Mouse (Mus musculus) liver, embryonic 13.5 days (tissue): ENCODE measurements around the gene Selenbp1. TPM values are rescaled to one million over a fixed set of nuclear protein-coding genes. Genes with fewer than 3 reads are reported as not detected.
A peak's percentile ranks its signal among the peaks of the same experiment; 100 is the strongest.
"Not testable (repeated sequence)": the region's sequence is repeated elsewhere in the genome, so short reads cannot be mapped to it uniquely, and the experiment has no call there.

Source experiments
- ATAC-seq: fragments of 200-750 bp; cut with Nextera tagmentation; 2 replicates; pipeline ENCODE4 v1.8.0; 2017; ENCODE audit warnings: low read depth, mild to moderate bottlenecking, moderate number of reproducible peaks, moderate library complexity
- DNase-seq: peaks from one replicate; pipeline ENCODE4 v3.0.0; 2022
- H3K27ac ChIP-seq: fragments of 300-500 bp; sonication (generic); 2 replicates; pipeline ENCODE4 v1.5.1; 2015; ENCODE audit warnings: moderate library complexity, mild to moderate bottlenecking, inconsistent platforms
- H3K27me3 ChIP-seq: fragments of 300-500 bp; sonication (generic); 2 replicates; pipeline ENCODE4 v1.6.1; 2015; ENCODE audit warnings: mild to moderate bottlenecking, inconsistent platforms
- H3K36me3 ChIP-seq: fragments of 300-500 bp; sonication (generic); 2 replicates; pipeline ENCODE4 v1.6.1; 2015; ENCODE audit warnings: mild to moderate bottlenecking, inconsistent platforms
- H3K4me1 ChIP-seq: fragments of 300-500 bp; sonication (generic); replicated peaks from 2 replicates; pipeline ENCODE4 v1.6.1; 2015; ENCODE audit warnings: inconsistent platforms
- H3K4me2 ChIP-seq: fragments of 300-500 bp; sonication (generic); 2 replicates; pipeline ENCODE4 v1.6.1; 2015; ENCODE audit warnings: inconsistent platforms, mild to moderate bottlenecking, moderate library complexity
- H3K4me3 ChIP-seq: fragments of 300-500 bp; sonication (generic); replicated peaks from 2 replicates; pipeline ENCODE4 v1.5.1; 2015; ENCODE audit warnings: mild to moderate bottlenecking, inconsistent platforms
- H3K9ac ChIP-seq: fragments of 300-500 bp; sonication (generic); 2 replicates; pipeline ENCODE4 v1.6.1; 2015; ENCODE audit warnings: mild to moderate bottlenecking, inconsistent platforms
- H3K9me3 ChIP-seq: fragments of 300-500 bp; sonication (generic); replicated peaks from 2 replicates; pipeline ENCODE4 v1.6.1; 2016; ENCODE audit warnings: inconsistent platforms
- WGBS: fragments of 180-500 bp; shearing (Covaris S2); methylation state at CpG from one replicate; pipeline ENCODE4 v1.1.7; 2015; ENCODE audit not compliant: insufficient replicate concordance; 5-methylcytosine and 5-hydroxymethylcytosine counted together
- polyA plus RNA-seq: library from polyadenylated mRNA; unstranded; fragments of >200 nt; fragmentation: Nextera tagmentation; extraction: Ambion mirVana; gene quantifications from 2 replicates; pipeline ENCODE4 v1.2.1, GENCODE M21; 2015

Gene Selenbp1
- polyA plus RNA-seq, 1 experiment from 2014 or later = 58.0 TPM

DNA sequence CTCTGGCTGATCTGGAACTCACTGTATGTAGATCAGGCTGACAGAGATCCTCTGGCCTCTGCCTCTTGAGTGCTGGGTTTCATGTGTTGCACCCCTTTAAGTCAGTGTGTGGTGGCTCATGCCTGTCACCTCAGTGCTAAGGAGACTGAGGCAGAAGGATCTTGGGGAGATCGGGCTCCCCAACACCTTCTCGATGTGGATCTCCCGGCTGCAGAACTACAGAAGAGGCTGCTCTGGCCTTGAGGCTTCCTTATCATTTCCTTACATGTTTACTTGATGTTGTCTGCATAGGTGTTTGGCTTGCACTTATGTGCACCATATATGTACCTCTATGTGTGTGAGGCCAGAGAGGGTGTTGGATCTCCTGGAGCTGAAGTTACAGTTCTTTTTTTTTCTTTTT is 1.7 kb downstream of the Selenbp1 start:
- H3K4me1 ChIP-seq = peaks cover 63% of the 10 kb centered on the region
- peak overlapping the region; percentile 55; the same call in 1 of the 2 replicates for H3K27ac ChIP-seq
- not testable (repeated sequence) for H3K9me3 ChIP-seq, H3K9ac ChIP-seq, H3K27me3 ChIP-seq, DNase-seq, H3K4me3 ChIP-seq
- WGBS = 12% methylated on average over 3 of the region's 3 CpGs
- H3K36me3 ChIP-seq = 0 out of 2 replicates have a peak, but pooled peaks cover 11% of the 10 kb centered on the region
- peak overlapping the region; percentile 33 for H3K4me2 ChIP-seq
- 0 out of 2 replicates have a peak, but pooled peaks have one; percentile 2 for ATAC-seq

DNA sequence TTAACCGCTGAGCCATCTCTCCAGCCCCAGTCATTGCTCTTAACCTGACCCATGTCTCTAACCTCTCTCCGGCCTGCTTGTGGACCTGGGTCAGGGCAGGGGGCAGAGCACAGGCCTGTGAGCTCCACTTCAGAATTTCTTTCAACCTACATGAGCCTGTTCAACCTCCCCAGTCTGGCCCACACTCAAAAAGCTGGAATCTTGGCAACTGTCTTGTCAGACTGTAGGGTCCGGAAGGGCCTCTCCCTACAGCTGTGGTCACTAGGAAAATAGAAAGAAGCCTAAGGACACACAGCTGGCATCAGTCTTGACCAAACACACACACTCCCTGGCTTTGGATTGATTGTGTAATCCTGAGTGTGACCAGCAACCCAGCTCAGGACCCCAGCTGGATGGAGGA is 2.5 kb downstream of the Selenbp1 start:
- 79% methylated on average over 3 of the region's 3 CpGs for WGBS
- H3K36me3 ChIP-seq = 0 out of 2 replicates have a peak, but pooled peaks cover 11% of the 10 kb centered on the region
- not testable (repeated sequence) for ATAC-seq, H3K27me3 ChIP-seq, H3K9ac ChIP-seq, H3K4me3 ChIP-seq, DNase-seq, H3K9me3 ChIP-seq
- peak overlapping the region; percentile 33 for H3K4me2 ChIP-seq
- H3K27ac ChIP-seq = peak overlapping the region; percentile 29; the same call in 1 of the 2 replicates
- peaks cover 59% of the 10 kb centered on the region for H3K4me1 ChIP-seq

GRCm38 (mm10) chr3:94936147-94936546 is 3.3 kb downstream of the Selenbp1 start:
- peak overlapping the region; percentile 33; the same call in 1 of the 2 replicates for H3K4me2 ChIP-seq
- H3K36me3 ChIP-seq = 0 out of 2 replicates have a peak, but pooled peaks cover 11% of the 10 kb centered on the region
- not testable (repeated sequence) for DNase-seq, H3K9me3 ChIP-seq, H3K9ac ChIP-seq, H3K4me3 ChIP-seq, H3K27me3 ChIP-seq
- 0 out of 2 replicates have a peak, but pooled peaks have one; percentile 15 for ATAC-seq
- H3K4me1 ChIP-seq = peaks cover 51% of the 10 kb centered on the region
- 40% methylated on average over 5 of the region's 5 CpGs for WGBS
- H3K27ac ChIP-seq = peak overlapping the region; percentile 29

DNA sequence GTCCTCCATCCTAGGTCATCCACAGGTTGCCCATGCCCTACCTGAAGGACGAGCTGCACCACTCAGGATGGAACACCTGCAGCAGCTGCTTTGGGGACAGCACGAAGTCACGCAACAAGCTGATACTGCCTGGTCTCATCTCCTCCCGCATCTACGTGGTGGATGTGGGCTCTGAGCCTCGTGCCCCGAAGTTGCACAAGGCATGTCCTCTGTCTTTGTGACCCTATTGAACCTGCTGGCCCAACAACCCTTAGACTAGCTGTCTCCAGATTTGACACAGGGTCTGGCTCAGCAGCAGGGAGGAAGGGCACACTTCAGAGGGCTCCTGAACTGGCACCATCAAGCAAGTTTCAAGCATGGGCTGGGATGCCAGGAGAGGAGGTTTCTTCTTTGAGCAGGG is 4.3 kb downstream of the Selenbp1 start:
- H3K4me2 ChIP-seq, H3K9me3 ChIP-seq, DNase-seq, H3K9ac ChIP-seq, ATAC-seq, H3K27me3 ChIP-seq, H3K4me3 ChIP-seq, H3K27ac ChIP-seq: not testable (repeated sequence)
- 0 out of 2 replicates have a peak, but pooled peaks cover 11% of the 10 kb centered on the region for H3K36me3 ChIP-seq
- 84% methylated on average over 7 of the region's 7 CpGs for WGBS
- peaks cover 47% of the 10 kb centered on the region for H3K4me1 ChIP-seq

DNA sequence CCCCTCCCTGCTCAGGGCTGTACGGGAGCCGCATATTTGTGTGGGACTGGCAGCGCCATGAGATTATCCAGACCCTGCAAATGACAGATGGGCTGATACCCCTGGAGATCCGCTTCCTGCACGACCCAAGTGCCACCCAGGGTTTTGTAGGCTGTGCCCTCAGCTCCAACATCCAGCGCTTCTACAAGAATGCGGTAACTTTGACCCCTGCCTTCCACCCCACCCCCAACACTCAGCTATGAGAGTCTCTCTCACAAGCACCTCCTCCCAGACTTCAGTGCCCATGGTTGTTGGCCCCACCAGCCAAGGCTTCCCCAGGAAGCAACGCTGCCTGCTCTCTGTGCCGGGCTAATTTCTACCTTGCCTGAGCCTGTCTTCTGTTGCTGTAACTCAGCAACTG is 7.2 kb downstream of the Selenbp1 start:
- Histone ChIP-seq H3K4me1 (peaks cover 37% of the 10 kb centered on the region), H3K36me3 (0 out of 2 replicates have a peak, but pooled peaks cover 11% of the 10 kb centered on the region)
- not testable (repeated sequence) for H3K4me3 ChIP-seq, H3K9me3 ChIP-seq, H3K9ac ChIP-seq, H3K27me3 ChIP-seq, ATAC-seq, H3K4me2 ChIP-seq, H3K27ac ChIP-seq, DNase-seq
- WGBS = 57% methylated on average over 9 of the region's 9 CpGs

- Histone ChIP-seq H3K4me1 (peaks cover 25% of the 10 kb centered on the region), H3K4me2 (peak overlapping the region; percentile 52), H3K27ac (peak overlapping the region; percentile 88), H3K9ac (peak overlapping the region; percentile 50), H3K36me3 (0 out of 2 replicates have a peak, but pooled peaks cover 11% of the 10 kb centered on the region)
- DNase-seq = peak; percentile 86
- WGBS = 19% methylated on average over 9 of the region's 9 CpGs
- not testable (repeated sequence) for H3K9me3 ChIP-seq, H3K27me3 ChIP-seq, H3K4me3 ChIP-seq
- peak; percentile 95 for ATAC-seq
Observed at GRCm38 (mm10) chr3:94942211-94942967, 9.5 kb downstream of the Selenbp1 start.

GRCm38 (mm10) chr3:94943706-94944105 is 10.8 kb downstream of the Selenbp1 start:
- WGBS = 10% methylated on average over 4 of the region's 4 CpGs
- not testable (repeated sequence) for H3K36me3 ChIP-seq, H3K4me3 ChIP-seq, H3K27me3 ChIP-seq, H3K9me3 ChIP-seq, H3K4me2 ChIP-seq, H3K9ac ChIP-seq
- Histone ChIP-seq H3K4me1 (peaks cover 29% of the 10 kb centered on the region), H3K27ac (peak overlapping the region; percentile 88; the same call in 1 of the 2 replicates)
- DNase-seq (peak; percentile 52), ATAC-seq (peak; percentile 28; the same call in 1 of the 2 replicates)

DNA sequence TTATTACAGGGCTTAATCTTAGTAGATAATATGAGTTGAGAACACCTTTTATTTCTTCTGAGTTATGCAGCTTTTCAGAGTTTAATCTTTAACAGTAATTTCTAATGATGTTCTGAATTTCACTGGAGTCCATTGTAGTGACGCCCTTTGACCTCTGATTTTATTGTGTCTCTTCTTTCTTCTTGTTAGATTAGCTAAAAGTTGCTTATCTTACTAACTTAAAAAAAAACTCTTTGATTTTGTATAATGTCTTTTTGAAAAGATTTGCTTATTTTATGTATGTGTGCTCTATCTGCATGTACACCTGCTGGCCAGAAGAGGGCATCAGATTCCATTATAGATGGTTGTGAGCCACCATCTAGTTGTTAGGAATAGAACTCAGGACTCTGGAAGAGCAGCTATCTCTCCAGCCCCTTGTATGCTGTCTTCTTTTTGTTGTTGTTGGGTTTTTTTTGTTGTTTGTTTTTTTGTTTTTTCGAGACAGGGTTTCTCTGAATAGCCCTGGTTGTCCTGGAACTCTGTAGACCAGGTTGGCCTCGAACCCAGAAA is 15.3 kb downstream of the Selenbp1 start:
- no peak overlapping the region for H3K27ac ChIP-seq
- ATAC-seq = no peak
- no peak overlapping the region for H3K4me2 ChIP-seq
- no peak overlapping the region for H3K4me3 ChIP-seq
- no peaks in the 10 kb centered on the region for H3K36me3 ChIP-seq
- H3K9ac ChIP-seq = no peak overlapping the region
- H3K4me1 ChIP-seq = peaks cover 30% of the 10 kb centered on the region
- H3K27me3 ChIP-seq = no peaks in the 10 kb centered on the region
- no peak for DNase-seq
- WGBS = 54% methylated on average over 3 of the region's 3 CpGs
- no peaks in the 10 kb centered on the region for H3K9me3 ChIP-seq

DNA sequence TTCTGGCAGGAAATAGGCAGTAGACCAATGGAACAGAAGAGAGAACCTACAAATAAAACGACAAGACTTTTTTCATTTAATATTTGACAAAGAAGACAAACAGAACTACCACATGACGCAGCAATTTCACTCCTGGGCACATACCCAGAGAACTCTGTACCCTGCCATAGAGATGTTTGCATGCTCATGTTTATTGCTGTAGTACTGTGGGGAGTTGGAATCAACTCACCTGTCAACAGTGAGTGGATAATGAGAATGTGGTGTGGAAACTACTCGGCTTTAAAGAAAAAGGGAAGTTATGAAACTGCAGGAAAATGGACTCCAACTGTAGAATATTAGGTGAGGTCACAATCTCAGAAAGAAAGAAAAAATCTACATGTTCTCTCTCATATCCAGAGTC is 16.8 kb downstream of the Selenbp1 start:
- no peak for DNase-seq
- Histone ChIP-seq H3K27ac (no peak overlapping the region), H3K36me3 (no peaks in the 10 kb centered on the region), H3K4me3 (no peak overlapping the region), H3K4me1 (peaks cover 34% of the 10 kb centered on the region), H3K9ac (no peak overlapping the region), H3K4me2 (no peak overlapping the region), H3K27me3 (no peaks in the 10 kb centered on the region), H3K9me3 (no peaks in the 10 kb centered on the region)
- no peak for ATAC-seq
- 41% methylated on average over 3 of the region's 3 CpGs for WGBS

DNA sequence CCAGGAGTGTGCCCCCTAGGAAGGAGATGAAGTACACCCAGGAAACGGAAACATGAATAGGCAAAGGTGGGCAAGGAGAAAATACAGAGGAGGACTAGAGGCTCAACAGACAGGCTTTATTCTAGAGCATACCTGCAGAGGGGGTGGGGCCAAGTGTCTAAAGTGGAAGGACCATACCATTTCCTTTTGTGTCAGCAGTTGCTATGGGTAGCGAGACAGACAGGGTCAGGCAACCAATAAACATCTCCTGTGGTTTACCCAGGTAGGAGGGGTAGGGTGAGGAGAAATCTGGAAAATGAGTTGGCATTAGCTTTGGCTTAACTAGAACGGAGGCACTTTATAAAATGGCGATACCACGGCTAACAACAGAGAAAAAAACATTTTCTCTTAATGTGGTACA is 19.9 kb downstream of the Selenbp1 start:
- Histone ChIP-seq H3K4me2 (peak overlapping the region; percentile 96), H3K4me3 (peak overlapping the region; percentile 72), H3K9me3 (no peaks in the 10 kb centered on the region), H3K27ac (no peak overlapping the region), H3K36me3 (peaks cover 18% of the 10 kb centered on the region), H3K9ac (no peak overlapping the region), H3K4me1 (peaks cover 34% of the 10 kb centered on the region), H3K27me3 (no peaks in the 10 kb centered on the region)
- ATAC-seq (no peak), DNase-seq (no peak)
- 70% methylated on average over 5 of the region's 5 CpGs for WGBS

DNA sequence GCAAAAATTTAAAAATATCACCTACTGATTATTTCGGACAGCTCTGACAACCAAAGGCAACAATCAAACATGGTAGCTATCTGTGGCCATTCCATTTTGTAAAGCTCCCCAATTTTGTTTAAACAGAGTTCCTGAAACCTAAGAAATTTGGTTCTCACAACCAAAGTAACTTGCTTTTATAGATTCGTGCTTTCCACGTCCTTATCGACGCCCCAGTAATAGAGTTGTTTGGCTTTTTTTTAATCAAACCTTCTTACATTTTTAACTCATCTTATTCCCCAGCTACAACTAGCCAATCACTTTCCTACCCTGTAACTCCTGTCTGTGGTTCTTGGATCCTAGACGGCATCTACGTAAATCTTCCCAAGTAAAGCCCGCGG is 20.5 kb downstream of the Selenbp1 start:
- peak overlapping the region; percentile 72 for H3K4me3 ChIP-seq
- ATAC-seq (no peak), DNase-seq (no peak)
- H3K36me3 ChIP-seq = peaks cover 23% of the 10 kb centered on the region
- peaks cover 39% of the 10 kb centered on the region for H3K4me1 ChIP-seq
- no peaks in the 10 kb centered on the region for H3K27me3 ChIP-seq
- peak overlapping the region; percentile 96 for H3K4me2 ChIP-seq
- 15% methylated on average over 9 of the region's 9 CpGs for WGBS
- H3K9ac ChIP-seq = peak overlapping the region; percentile 83
- H3K9me3 ChIP-seq = no peaks in the 10 kb centered on the region
- H3K27ac ChIP-seq = 0 out of 2 replicates have a peak overlapping the region, but pooled peaks have one; percentile 62
